Mouse (Mus musculus): ENCODE data around the gene Samd4. TPM values are rescaled to one million over a fixed set of nuclear protein-coding genes. Genes with fewer than 3 reads are reported as not detected.

Samd4 gene
- total and polyA plus RNA-seq, 2 experiments from 2014 or later = 5.1 to 16.0 TPM

- Histone ChIP-seq H3K4me3 (ENCODE audit: low read depth, low read length) (no peak overlapping the region), H3K4me2 (ENCODE audit: low read depth, low read length, poor library complexity, severe bottlenecking) (no peak overlapping the region), H3K27me3 (ENCODE audit: insufficient read depth, low read length) (no peaks in the 10 kb centered on the region), H3K4me1 (ENCODE audit: insufficient read depth, low read length) (no peaks in the 10 kb centered on the region), H3K9ac (replicated peaks; ENCODE audit: low read length, poor library complexity, severe bottlenecking) (no peak overlapping the region), H3K9me3 (ENCODE audit: low read length) (no peaks in the 10 kb centered on the region), H3K36me3 (ENCODE audit: insufficient read depth, low read length) (no peaks in the 10 kb centered on the region), H3K27ac (ENCODE audit: low read depth, low read length) (no peak overlapping the region)
- TF ChIP-seq CTCF (IDR thresholded peaks at IDR 0.05) = no peak
- ATAC-seq (ENCODE audit: low FRiP score) (no peak), DNase-seq (ENCODE audit: low spot score) (no peak)
- over 99% methylated on average over 5 of the region's 5 CpGs for WGBS
These were observed 261.7 kb downstream of the Samd4 start for GRCm38 (mm10) chr14:47144326-47144725.

GRCm38 (mm10) chr14:47151306-47151705 is 268.7 kb downstream of the Samd4 start:
- H3K9ac ChIP-seq (replicated peaks; ENCODE audit: low read length, poor library complexity, severe bottlenecking) = no peak overlapping the region
- H3K27me3 ChIP-seq (ENCODE audit: insufficient read depth, low read length) = no peaks in the 10 kb centered on the region
- no peak for TF ChIP-seq CTCF (IDR thresholded peaks at IDR 0.05)
- 93% methylated on average over 6 of the region's 6 CpGs for WGBS
- H3K4me3 ChIP-seq (ENCODE audit: low read depth, low read length) = no peak overlapping the region
- no peaks in the 10 kb centered on the region for H3K4me1 ChIP-seq (ENCODE audit: insufficient read depth, low read length)
- no peak overlapping the region for H3K4me2 ChIP-seq (ENCODE audit: low read depth, low read length, poor library complexity, severe bottlenecking)
- no peaks in the 10 kb centered on the region for H3K9me3 ChIP-seq (ENCODE audit: low read length)
- H3K36me3 ChIP-seq (ENCODE audit: insufficient read depth, low read length) = no peaks in the 10 kb centered on the region
- H3K27ac ChIP-seq (ENCODE audit: low read depth, low read length) = no peak overlapping the region
- ATAC-seq (ENCODE audit: low FRiP score) = no peak
- no peak for DNase-seq (ENCODE audit: low spot score)

- Histone ChIP-seq H3K4me1 (ENCODE audit: insufficient read depth, low read length) (no peaks in the 10 kb centered on the region), H3K4me2 (ENCODE audit: low read depth, low read length, poor library complexity, severe bottlenecking) (no peak overlapping the region), H3K36me3 (ENCODE audit: insufficient read depth, low read length) (no peaks in the 10 kb centered on the region), H3K4me3 (ENCODE audit: low read depth, low read length) (no peak overlapping the region), H3K27ac (ENCODE audit: low read depth, low read length) (no peak overlapping the region), H3K9me3 (ENCODE audit: low read length) (no peaks in the 10 kb centered on the region), H3K9ac (replicated peaks; ENCODE audit: low read length, poor library complexity, severe bottlenecking) (no peak overlapping the region), H3K27me3 (ENCODE audit: insufficient read depth, low read length) (no peaks in the 10 kb centered on the region)
- ATAC-seq (ENCODE audit: low FRiP score) = no peak
- TF ChIP-seq CTCF (IDR thresholded peaks at IDR 0.05) = no peak
- DNase-seq (ENCODE audit: low spot score) = no peak
- 91% methylated on average over 3 of the region's 3 CpGs for WGBS
These were observed 271.6 kb downstream of the Samd4 start for GRCm38 (mm10) chr14:47154303-47154702.

Small RNA genes lying within 50 kb of the gene (microRNA-seq; reads per million reads assigned to microRNA genes)
- 2.0 reads per million for gene Mir378c (ENCODE audit: borderline number of aligned reads)

Other genes with a start within 250 kb of the Samd4 start
- 0.71 and 5.8 TPM in 2 replicates for gene Cdkn3, start 122.3 kb upstream of the Samd4 start, total RNA-seq (2014; rRNA removed)
- gene Cdkn3, start 122.3 kb upstream of the Samd4 start, polyA plus RNA-seq (2015; fragmentation: Nextera tagmentation; extraction: Ambion mirVana) = 5.9 and 7.1 TPM in 2 replicates
- gene Cnih1, start 94.4 kb upstream of the Samd4 start, total RNA-seq (2014; rRNA removed) = 91.7 and 104 TPM in 2 replicates
- gene Cnih1, start 94.4 kb upstream of the Samd4 start, polyA plus RNA-seq (2015; fragmentation: Nextera tagmentation; extraction: Ambion mirVana) = 207 and 218 TPM in 2 replicates
- gene Gmfb, start 60.6 kb upstream of the Samd4 start, total RNA-seq (2014; rRNA removed) = 151 and 187 TPM in 2 replicates
- gene Gmfb, start 60.6 kb upstream of the Samd4 start, polyA plus RNA-seq (2015; fragmentation: Nextera tagmentation; extraction: Ambion mirVana) = 124 and 128 TPM in 2 replicates
- gene Cgrrf1, start 50.7 kb upstream of the Samd4 start, total RNA-seq (2014; rRNA removed) = 25.6 and 36.0 TPM in 2 replicates
- gene Cgrrf1, start 50.7 kb upstream of the Samd4 start, polyA plus RNA-seq (2015; fragmentation: Nextera tagmentation; extraction: Ambion mirVana) = 24.4 and 24.5 TPM in 2 replicates

Data from midbrain, postnatal 0 days (tissue).